Mouse (Mus musculus) brain, embryonic 14.5 days (tissue): Measurements from ENCODE around the gene Senp3.

ENCODE experiments used
- CTCF ChIP-seq: fragments of 200-500 bp; IDR thresholded peaks from 2 replicates; pipeline ENCODE4 v1.5.1; 2012; ENCODE audit warnings: inconsistent platforms, mild to moderate bottlenecking, moderate library complexity, borderline replicate concordance; ENCODE audit not compliant: insufficient read depth, insufficient read length; ENCODE audit errors: extremely low read depth
- POLR2A ChIP-seq: fragments of 200-500 bp; IDR thresholded peaks from 2 replicates; pipeline ENCODE4 v1.6.1; 2012; ENCODE audit warnings: mild to moderate bottlenecking, inconsistent platforms, borderline replicate concordance; ENCODE audit not compliant: poor library complexity, insufficient read depth, insufficient read length, severe bottlenecking; ENCODE audit errors: extremely low read depth

DNA sequence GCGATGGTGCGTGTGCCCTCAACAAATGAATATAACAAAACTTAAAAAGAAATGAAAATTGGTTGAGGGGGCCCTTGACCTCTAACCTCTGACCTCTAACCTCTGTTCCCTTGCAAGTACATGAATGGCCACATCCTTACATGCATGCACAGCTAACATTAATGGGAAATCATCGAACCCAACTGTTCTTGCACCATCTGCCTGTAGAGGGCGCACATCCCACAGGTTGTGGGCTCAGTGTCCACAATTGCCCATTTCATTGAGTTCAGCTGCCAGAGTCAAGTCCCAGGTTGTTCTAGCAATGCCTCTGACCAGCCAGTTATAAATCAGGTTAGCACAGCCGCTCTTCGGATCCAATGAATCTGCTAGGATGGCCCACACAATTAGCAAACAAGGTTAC is 53.6 kb downstream of the Senp3 start:
- peak; percentile 91 for TF ChIP-seq CTCF
- TF ChIP-seq POLR2A: no peak
